Mouse (Mus musculus): ENCODE measurements around the gene Lemd1.

DNA sequence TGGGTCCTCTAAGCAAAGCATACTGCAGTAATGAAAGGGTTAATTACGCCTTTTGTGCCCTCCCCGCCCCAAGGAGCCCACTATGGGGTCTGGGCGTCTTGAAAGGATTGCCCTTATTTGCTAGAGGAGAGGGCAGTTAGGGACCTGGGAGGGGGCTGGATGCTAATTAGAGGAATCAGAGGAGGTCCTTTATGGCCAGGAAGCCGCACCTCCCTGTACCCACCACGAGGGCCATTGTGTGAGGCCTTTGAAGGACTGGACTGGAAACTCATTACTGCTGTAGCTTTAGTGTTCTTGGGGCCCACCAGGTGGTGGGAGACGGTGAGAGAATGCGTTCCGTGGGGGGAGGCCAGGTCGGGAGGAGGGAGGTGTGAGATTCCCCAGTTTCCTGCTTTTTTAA, 6.4 kb downstream of the Lemd1 start:
- TF ChIP-seq TAL1 (IDR thresholded peaks at IDR 0.05; ENCODE audit: low read length) (no peak), GATA1 (IDR thresholded peaks at IDR 0.05; ENCODE audit: low read length) (no peak)
